Mouse (Mus musculus) A20 (cell line): Measurements from ENCODE around the gene Palm3.
"Not testable (repeated sequence)": the region's sequence is repeated elsewhere in the genome, so short reads cannot be mapped to it uniquely, and the experiment has no call there.

ENCODE experiments used
- DNase-seq: peaks from one replicate; pipeline ENCODE4 v3.0.0-alpha.2; 2011; ENCODE audit warnings: low read depth, low spot score

Palm3 gene

DNA sequence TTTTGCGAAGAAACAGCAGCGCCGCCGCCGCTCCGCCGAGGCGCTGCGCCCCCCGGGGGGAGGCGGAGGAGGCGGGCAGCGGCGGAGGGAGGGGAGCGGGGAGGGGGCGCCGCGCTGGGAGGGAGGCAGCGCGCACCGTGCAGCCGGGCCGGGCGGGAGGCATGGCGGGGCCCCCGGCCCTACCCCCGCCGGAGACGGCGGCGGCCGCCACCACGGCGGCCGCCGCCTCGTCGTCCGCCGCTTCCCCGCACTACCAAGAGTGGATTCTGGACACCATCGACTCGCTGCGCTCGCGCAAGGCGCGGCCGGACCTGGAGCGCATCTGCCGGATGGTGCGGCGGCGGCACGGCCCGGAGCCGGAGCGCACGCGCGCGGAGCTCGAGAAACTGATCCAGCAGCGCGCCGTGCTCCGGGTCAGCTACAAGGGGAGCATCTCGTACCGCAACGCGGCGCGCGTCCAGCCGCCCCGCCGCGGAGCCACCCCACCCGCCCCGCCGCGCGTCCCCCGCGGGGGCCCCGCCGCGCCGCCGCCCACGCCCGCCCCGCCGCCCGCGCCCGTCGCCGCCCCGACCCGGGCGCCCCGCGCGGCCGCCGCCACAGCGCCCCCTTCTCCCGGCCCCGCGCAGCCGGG is 23.6 kb upstream of the Palm3 start, which contains the start of gene Samd1:
TSS of gene Samd1 (plus strand) at position 162 of the 631 bp plus-strand sequence.
- peak; percentile 70 for DNase-seq

DNA sequence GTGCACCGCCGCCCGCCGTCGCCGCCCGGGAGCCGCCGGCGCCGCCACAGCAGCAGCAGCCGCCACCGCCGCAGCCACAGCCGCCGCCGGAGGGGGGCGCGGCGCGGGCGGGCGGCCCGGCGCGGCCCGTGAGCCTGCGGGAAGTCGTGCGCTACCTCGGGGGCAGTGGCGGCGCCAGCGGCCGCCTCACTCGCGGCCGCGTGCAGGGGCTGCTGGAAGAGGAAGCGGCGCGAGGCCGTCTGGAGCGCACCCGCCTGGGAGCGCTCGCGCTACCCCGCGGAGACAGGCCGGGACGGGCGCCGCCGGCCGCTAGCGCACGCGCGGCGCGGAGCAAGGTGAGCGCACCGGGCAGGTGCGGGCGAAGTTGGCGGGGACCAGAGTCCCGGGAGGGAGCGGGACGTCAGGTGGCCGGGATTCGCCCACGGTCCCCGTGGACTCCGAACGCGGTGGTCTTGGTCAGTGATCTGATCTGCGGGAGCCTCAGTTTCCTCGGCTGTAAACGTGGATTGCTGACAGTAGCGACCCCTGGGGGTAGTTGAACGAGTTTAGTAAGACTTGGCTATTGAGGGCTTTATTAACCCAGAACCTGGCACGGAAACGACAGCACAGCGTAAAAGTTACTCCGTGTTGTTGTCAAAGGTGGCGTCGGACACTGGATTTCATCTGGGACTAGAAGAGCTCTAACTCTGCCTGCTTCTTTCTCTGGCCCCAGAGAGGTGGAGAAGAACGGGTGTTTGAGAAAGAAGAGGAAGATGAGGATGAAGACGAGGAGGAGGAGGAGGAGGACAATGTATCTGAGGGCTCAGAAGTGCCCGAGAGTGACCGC is 22.8 kb upstream of the Palm3 start:
- DNase-seq: peak; percentile 91

DNA sequence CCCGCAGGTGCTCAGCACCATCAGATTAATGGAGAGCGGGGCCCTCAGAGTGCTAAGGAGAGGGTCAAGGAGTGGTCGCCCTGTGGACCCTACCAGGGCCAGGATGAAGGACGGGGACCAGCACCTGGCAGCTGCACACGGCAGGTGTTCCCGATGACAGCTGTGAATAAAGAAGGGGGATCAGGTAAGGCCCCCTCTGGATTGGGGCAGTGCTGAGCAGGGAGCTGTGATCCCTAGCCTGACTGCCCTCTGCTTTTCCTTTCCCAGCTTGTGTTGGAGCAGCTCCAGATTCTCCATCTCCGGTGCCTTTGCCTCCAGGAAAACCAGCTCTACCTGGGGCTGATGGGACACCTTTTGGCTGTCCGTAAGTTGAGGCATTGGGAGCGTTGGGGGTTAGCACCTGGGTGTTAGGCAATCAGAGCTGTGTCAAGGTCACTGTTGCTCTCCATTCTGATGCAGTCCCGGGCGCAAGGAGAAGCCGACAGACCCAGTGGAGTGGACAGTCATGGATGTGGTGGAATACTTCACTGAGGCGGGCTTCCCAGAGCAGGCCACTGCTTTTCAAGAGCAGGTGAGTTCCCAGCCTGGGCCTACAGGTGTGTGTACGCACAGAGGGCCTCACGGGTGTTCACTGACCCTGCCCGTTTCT is 22.1 kb upstream of the Palm3 start:
- no peak for DNase-seq

DNA sequence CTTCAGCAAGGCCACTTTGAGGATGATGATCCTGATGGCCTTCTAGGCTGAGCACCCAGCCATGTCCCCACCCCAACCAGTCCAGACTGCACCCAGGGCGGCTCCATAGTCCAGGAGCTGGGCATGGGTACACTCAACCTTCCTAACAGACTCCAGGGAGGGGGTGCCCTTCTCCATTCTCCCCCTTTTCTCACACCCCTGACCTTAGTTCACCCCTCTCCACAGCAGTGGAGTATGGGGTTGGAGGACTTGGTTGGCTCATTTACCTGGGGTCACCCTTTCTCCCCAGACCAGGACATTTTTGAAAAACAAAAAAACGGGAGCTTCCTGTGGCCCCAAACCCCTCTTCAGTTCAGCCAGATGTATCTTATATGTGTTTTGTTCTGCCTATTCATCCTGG is 21.4 kb upstream of the Palm3 start:
- no peak for DNase-seq

DNA sequence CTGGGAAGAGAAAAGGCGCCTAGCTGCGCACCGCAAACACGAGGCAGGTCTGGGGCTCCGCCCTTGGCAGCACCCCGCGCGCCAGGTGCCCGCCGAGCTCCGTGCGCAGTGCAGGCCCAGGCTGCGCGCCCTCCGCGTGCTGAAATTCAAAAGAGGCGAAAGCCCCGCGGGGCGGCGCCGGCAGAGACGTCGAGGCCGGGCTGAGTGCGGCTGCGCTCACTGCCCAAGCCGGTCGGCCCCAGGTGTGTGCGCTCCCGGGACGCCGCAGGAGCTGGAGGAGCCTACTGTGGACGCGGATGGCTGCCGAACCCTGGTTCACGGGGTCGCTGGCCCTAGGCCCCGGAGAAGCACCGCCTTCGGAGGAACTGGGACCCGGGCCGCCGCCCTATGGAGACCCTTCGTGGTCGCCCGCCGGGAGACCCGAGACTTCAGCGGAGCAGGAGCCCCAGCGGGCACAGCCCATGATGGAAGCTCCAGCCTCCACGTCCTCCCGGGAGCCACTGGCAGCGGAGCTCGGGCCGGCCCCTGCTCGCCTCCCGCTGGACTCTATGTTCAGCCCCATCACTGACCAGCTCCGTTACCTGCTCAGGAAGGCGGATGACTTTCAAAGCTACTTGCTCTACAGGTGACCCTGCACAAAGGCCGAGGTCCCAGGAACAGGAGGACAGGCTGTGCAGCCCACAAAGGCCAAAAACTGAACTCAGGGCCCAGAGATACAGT is 19.8 kb upstream of the Palm3 start, which contains the start of gene 1700067K01Rik:
TSS of gene 1700067K01Rik (plus strand) at position 222 of the 720 bp plus-strand sequence.
- DNase-seq: no peak

DNA sequence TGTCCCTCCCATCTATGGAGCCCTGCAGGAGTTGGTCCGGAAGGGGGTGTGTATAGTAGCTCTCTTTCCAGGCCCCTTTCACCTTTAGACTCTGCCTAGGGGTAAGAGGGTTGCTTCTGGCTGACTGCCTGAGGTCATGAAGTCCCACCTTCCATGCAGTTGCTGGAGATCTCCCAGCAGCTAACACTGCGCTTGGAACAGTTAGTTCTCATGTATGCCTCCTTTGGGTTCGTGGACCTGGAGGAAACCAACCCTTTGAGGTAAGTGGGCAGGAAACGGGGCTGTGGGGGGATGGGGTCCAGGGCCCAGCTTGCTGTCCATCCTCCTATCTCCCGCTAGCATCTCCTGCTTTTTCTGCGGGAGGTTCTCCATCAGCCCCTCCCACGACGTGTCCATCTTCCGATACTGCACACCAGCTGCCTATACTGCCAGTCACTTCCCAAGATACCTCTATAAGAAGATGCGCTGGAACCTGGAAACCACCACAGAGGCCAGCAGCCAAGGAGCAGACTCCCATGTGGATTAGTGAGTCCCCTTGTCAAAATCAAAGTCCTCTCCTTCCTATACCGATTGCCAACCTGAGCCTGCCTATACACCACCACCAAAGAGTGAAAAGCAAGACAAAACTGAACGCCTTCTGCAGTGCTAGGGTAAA is 18.2 kb upstream of the Palm3 start:
- no peak for DNase-seq

DNA sequence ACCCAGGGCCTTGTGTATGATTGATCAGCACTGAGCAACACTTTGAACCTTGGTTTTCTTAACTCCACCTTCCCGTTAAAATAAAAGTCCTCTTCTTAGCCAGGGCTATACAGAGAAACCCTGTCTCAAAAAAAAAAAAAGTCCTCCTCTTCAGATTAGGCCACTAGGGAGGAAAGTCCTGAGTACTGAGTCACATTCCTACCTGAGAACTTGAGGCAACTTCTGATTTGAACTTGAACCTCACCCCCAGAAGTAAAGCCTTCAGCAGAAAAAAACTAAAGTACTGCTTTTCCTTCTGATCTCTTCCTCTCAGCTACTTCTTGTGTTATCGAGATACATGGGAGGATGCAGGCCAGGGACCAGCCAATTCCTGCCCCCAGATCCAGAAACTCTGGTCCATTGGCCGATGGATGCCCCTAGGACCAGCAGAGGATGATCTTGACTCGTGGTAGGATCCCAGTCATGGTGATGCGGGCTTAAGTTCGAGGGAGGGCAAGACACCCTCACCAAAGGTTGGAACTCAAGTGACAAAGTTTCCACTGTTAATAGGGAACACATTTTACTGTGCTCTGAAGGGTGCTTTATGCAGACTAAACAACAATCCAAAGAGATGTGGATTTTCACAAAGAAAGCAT is 17.5 kb upstream of the Palm3 start:
- no peak for DNase-seq

DNA sequence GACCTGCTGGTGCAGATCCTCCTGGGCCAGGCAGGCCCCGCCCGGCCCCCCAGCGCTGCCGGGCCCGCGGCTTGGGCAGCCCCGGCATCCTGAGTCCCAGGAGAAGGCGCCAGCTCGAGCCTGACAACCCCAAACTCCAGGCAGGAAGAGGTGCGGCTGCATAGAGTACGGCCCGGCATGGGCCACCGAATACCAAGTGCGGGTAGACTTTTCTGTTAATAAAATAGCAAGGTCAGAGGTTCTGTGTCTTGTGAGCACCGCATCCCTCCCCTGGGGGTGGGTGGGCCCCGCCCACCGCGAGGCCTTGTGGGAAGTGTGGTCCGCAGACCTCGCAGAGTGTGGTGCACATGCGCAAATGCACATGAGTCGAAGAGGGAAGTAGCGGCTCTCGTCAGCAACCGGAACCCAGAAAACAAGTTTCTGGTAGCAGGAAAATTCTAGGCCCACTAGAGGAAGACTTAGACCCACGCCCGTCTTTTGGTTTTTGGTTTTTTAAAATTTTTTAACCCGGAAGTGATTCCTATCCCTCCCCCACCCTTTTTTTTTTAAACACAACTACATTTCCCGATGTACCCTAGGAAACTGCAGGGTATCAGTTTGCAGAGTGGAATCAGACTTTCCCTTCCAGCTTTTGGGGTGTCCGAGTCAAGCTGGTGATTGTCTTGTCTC is 16.6 kb upstream of the Palm3 start:
- peak; percentile 97 for DNase-seq

DNA sequence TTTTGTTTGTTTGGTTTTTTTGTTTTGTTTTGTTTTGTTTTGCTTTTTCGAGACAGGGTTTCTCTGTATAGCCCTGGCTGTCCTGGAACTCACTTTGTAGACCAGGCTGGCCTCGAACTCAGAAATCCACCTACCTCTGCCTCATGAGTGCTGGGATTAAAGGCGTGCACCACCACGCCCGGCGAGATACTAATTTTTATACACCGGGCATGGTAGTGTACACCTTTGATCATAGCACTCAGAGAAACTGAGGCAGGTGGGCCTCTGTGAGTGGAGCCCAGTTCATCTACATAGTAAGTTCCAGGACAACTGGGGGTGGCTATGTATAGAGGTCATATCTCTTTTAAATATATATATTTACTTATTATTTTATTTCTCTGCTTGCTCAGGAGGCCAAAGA is 15.8 kb upstream of the Palm3 start:
- DNase-seq: not testable (repeated sequence)

DNA sequence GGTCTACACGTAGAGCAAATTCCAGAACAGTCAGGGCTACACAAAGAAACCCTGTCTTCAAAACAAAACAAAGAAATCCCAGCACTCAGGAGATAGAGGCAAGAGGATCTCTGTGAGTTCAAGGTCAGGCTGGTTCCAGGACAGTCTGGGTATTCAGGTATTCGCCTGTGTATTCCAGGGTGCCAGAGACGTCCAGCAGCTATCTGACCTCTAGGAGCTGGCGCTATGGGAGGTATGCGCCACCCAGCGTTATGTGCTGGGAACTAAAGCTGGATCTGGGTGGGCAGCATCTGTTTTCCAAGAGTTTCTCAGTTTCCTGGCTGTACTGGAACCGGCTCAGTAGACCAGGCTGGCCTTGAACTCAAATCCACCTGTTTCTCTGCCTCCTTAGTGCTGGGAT is 12.9 kb upstream of the Palm3 start:
- no peak for DNase-seq

DNA sequence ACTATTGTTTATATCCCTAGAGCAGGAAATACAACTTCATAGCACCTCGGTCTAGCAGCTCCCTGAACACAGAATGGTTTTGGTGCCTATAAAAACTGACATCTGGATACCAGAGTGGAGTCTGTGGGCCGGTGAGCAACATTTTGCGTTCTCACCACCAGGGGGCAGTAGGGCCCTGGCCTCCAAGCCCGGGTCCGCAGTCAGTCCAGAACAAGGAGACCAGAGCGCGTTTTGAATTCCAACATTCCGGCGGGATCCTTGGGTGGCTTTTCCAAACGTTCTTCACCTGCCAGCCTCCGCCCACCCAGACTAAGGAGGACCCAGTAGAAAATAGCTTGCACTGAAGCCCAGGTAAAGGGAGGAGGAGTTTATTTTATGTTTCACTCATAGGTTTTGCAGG is 11.4 kb upstream of the Palm3 start:
- DNase-seq: peak; percentile 63

DNA sequence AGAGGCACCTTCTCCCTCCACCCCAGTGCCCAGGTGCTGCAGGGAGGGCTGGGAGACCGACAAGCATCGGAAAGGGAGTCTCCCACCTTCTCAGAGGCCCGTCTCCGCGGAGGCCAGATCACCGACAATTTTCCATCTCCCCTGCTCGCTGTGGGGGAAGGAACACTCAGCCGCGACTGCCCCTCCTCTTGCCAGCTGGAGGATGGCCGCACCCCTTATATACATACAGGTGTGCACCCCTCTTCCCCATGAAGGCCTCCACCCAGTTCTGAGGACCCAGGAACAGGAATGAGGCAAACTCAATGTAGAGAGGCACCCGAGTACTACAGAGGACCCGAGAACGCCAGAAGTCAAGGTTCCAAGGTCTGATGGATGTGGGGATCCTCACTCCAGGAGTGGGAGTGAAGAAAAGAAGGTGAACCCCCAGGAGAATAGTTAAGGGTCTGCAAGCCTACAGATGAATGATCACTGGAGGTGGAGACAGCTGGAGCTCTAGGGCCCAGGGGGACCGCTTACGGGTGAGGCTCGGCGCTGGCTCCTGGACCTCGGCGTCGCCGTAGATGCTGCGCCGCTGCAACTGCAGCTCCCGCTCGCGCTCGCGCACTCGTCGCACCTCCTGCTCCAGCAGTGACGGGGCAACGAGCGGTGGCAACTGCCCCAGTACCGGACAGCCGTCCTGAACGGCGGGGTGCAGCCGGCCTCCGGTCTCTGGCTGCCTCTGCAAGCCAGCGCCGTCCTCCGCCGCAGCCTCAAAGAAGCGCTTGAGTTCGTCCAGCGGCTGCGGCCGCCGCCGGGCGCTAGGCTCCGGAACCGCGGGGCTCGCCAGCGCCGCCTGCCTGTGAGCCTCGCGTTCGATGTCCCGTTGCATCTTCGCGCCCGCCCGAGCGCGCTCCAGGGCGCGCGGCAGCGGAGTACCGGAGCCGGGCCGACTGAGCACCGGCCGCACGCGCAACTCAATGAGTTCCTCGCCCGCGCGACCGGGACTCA is 10.4 kb upstream of the Palm3 start:
- peak; percentile 62 for DNase-seq

DNA sequence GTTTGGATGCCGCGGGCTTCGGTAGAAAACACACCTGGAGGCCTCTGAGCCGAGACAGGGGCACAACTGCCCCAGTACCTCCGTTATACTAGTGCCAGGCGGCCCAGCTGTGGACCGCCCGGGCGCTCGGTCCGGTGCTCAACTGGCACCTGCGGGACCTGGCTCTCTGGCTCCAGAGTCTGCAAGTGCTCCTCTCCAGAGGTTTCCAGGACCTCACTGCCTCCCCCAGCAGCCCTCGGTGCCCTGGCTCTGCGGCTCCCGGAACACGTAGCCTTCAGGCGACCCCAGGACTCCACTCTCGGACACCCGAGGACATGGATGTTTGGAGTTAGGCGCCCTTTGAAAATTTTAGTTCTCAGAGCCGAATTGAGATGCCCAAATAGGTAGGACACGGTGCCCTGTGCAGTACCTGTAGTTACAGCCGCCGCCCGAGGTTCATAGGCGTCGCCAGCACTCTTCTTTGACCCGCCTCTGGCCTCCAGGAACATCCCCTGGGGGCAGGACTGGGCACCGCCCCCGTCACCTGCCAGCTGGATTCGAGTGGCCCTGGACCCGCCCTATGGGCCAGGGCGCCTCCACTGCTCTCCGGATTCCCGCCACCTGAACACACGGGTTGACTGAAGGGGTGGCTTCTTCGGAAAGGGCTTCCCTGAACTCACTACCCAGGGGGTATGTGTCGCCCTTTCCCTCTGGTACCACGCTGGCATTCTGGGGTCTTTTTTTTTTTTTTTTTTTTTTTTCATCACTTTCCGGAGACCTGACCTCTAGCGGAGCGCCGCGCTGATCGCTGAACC is 9.4 kb upstream of the Palm3 start, which contains the start of gene 2210011C24Rik:
TSS of gene 2210011C24Rik (minus strand) at position 467 of the 794 bp plus-strand sequence.
- DNase-seq: no peak

DNA sequence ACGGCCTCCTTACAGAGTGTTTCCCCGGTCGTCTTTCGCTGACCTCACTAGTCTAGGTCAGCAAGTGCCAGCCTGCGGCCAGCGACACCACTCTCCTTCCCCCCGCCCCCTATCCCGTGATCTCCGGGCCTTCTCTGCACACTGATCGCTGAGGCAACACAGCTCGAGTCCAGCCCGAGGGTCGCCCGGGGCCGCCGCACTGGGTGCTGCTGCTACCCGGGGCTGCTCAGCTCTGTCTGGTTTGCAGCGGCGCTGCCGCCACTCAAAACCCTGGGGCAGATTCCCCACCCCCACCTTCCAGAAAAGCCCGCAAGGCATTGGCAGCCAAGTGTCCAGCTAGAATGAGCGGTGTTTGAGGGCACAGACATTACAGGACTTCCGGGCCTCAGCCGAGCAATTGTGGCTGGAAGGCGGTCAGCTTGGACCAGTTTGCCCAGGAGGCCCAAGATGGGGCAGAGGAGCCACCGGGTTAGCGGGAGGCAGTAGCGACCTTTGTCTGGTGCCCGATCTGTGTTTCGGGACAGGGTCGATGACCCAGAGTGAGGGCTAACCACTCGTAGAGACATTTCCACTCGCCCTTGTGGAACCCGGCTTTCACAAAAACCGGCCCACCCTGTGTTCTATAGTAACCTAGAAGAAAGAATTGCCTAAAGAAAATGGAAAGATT is 8.6 kb upstream of the Palm3 start:
- DNase-seq: no peak

DNA sequence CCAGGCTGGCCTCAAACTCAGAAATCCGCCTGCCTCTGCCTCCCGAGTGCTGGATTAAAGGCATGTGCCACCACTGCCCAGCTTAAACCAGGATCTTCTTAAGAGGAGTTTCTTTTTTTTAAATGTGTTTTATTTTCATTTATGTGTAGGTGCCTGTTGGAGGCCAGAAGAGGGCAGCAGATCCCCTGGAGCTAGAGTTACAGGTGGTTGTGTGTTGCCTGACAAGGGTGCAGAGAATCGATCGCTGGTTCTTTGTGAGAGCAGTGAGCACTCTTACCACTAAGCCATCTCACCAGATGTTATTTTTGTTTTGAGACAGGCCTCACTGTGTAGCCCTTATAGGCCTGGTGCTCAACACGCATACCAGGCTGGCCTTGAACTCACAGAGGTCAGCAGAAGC is 5.4 kb upstream of the Palm3 start:
- no peak for DNase-seq

DNA sequence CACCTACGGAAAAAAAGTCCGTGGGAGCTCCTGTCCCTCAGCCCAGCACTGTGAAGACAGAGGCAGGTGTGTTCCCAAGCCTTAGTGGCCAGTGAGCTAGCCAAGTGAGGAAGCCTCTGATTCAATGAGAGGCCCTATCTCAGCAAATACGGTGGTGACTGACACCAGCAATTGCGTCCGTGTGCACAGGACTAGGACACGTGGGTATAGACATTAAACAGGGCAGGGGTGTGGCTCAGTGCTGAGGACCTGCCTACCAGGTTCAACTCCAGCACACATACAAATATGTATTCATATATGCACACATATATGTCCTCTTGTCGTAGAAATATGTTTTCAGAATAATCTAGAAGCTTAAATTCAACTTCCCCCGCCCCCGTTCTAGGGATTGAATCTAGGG is 1.5 kb upstream of the Palm3 start:
- DNase-seq: no peak

DNA sequence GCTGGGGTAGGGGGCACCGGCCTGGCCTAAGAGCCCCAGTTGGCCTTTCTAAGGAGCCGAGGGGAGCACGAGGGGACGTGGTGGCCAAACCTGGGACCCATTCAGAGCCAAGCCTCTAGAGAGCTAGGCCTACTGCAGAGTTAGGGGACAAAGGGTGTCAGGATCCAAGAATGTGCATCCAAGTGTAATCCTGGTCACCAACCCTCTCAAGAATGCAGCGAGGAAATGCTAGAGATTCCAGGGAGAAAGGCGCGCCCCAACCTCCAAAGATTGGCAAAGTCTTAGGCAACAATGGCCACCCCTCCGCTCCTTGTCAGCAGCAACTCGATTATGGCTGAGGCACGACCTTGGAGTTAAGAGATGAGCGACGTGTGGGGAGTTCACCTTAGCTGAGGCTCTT is 298 bp downstream of the Palm3 start:
- DNase-seq: no peak

DNA sequence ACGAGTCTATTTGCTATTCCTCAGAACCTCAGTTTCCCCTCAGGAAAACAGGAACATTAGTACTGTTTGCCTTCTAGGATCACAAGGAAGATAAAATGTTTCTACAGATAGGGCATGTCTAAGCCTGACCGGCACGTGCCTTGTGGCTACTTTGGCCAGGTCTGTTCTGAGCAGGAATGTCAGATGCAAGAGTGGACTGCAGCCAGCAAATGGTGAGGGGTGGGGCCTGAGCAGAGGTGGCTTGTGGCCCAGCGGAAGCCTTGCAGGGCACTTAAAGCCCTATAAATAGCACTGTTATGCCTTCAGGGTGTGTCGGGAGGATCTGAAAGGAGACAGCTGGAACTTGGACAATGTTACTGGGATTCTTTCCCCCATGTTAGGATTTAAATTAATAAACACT is 1.8 kb downstream of the Palm3 start:
- DNase-seq: no peak
